Mouse (Mus musculus) intestine, embryonic 14.5 days (tissue): ENCODE measurements around the gene Gm21834. TPM values are rescaled to one million over a fixed set of nuclear protein-coding genes. Genes with fewer than 3 reads are reported as not detected.

Experiments
- polyA plus RNA-seq: library from polyadenylated mRNA; unstranded; fragments of >200 nt; fragmentation: Nextera tagmentation; extraction: Ambion mirVana; gene quantifications from 2 replicates; pipeline ENCODE4 v1.2.1, GENCODE M21; 2014

The Gm21834 gene
- polyA plus RNA-seq, 1 experiment from 2014 or later = not detected

Other genes with a start within 250 kb of the Gm21834 start
- gene Vmn2r120, start 196.7 kb downstream of the Gm21834 start, polyA plus RNA-seq = not detected in 2 replicates
- gene Cntnap5c, start 27.4 kb upstream of the Gm21834 start, polyA plus RNA-seq = not detected in 2 replicates